8 mouse cellular contexts compared by ENCODE assay signal in genomic region chr4:129639221-129639620, GRCm38 (mm10). TPM values are rescaled to one million over a fixed set of nuclear protein-coding genes. Genes with fewer than 3 reads are reported as not detected.
DNase-seq lines count a peak whose midpoint lies in the region; ATAC-seq and TF ChIP-seq lines count a peak whose summit lies in the region.

No protein-coding gene starts in this region.

- ATAC-seq in kidney, postnatal 0 days (replicated peaks; ENCODE audit: low FRiP score, low read depth) = no peak
- ATAC-seq in embryonic facial prominence, embryonic 13.5 days (ENCODE audit: insufficient number of reproducible peaks, insufficient read depth, low FRiP score, low TSS enrichment, low read depth) = no peak
- no peak for ATAC-seq in hindbrain, embryonic 16.5 days
- ATAC-seq in midbrain, postnatal 0 days (ENCODE audit: low FRiP score) = no peak

- DNase-seq in kidney, postnatal 0 days (ENCODE audit: low spot score) = no peak
- DNase-seq in kidney, postnatal 25 days = no peak
- DNase-seq in midbrain, postnatal 0 days (ENCODE audit: low spot score) = no peak
- DNase-seq in natural killer cell, adult 2 months (ENCODE audit: low spot score in 2 of 2) = no peak
- DNase-seq in kidney, adult 8-10 months = no peak
- no peak for DNase-seq in frontal cortex, postnatal 25 days (ENCODE audit: low spot score in 2 of 2)

- no peak for TF ChIP-seq CTCF in kidney, postnatal 0 days (IDR thresholded peaks at IDR 0.05; ENCODE audit: low read depth)
- TF ChIP-seq CTCF in midbrain, postnatal 0 days (IDR thresholded peaks at IDR 0.05) = no peak

- WGBS in kidney, postnatal 0 days = 81% methylated on average over 15 of the region's 15 CpGs
- 90% methylated on average over 15 of the region's 15 CpGs for WGBS in embryonic facial prominence, embryonic 13.5 days
- 79% methylated on average over 15 of the region's 15 CpGs for WGBS in hindbrain, embryonic 16.5 days
- WGBS in midbrain, postnatal 0 days = 82% methylated on average over 15 of the region's 15 CpGs

- no peak overlapping the region for H3K9ac ChIP-seq in kidney, postnatal 0 days (ENCODE audit: low read depth, low read length)
- H3K9ac ChIP-seq in embryonic facial prominence, embryonic 13.5 days = peak overlapping the region; percentile 81
- no peak overlapping the region; the same call in 1 of the 2 replicates for H3K9ac ChIP-seq in hindbrain, embryonic 16.5 days (ENCODE audit: low read depth, low read length)
- peak overlapping the region; percentile 69 for H3K9ac ChIP-seq in midbrain, postnatal 0 days (replicated peaks; ENCODE audit: low read length, poor library complexity, severe bottlenecking)

- H3K4me2 ChIP-seq in kidney, postnatal 0 days (ENCODE audit: low read length) = peak overlapping the region; percentile 80
- peak overlapping the region; percentile 80 for H3K4me2 ChIP-seq in embryonic facial prominence, embryonic 13.5 days
- peak overlapping the region; percentile 93 for H3K4me2 ChIP-seq in hindbrain, embryonic 16.5 days (ENCODE audit: low read length)
- peak overlapping the region; percentile 87 for H3K4me2 ChIP-seq in midbrain, postnatal 0 days (ENCODE audit: low read depth, low read length, poor library complexity, severe bottlenecking)

- H3K9me3 ChIP-seq in kidney, postnatal 0 days (replicated peaks; ENCODE audit: low read length) = no peaks in the 10 kb centered on the region
- H3K9me3 ChIP-seq in embryonic facial prominence, embryonic 13.5 days = no peaks in the 10 kb centered on the region
- H3K9me3 ChIP-seq in hindbrain, embryonic 16.5 days (ENCODE audit: control insufficient read depth, low read length) = no peaks in the 10 kb centered on the region
- H3K9me3 ChIP-seq in midbrain, postnatal 0 days (ENCODE audit: low read length) = no peaks in the 10 kb centered on the region

- no peaks in the 10 kb centered on the region for H3K27me3 ChIP-seq in kidney, postnatal 0 days (ENCODE audit: insufficient read depth, low read length)
- H3K27me3 ChIP-seq in embryonic facial prominence, embryonic 13.5 days = no peaks in the 10 kb centered on the region
- H3K27me3 ChIP-seq in hindbrain, embryonic 16.5 days (replicated peaks; ENCODE audit: control insufficient read depth, insufficient read depth, low read length) = no peaks in the 10 kb centered on the region
- no peaks in the 10 kb centered on the region for H3K27me3 ChIP-seq in midbrain, postnatal 0 days (ENCODE audit: insufficient read depth, low read length)

- peaks cover 37% of the 10 kb centered on the region for H3K36me3 ChIP-seq in kidney, postnatal 0 days (ENCODE audit: insufficient read depth, low read length)
- peaks cover 57% of the 10 kb centered on the region for H3K36me3 ChIP-seq in embryonic facial prominence, embryonic 13.5 days
- H3K36me3 ChIP-seq in hindbrain, embryonic 16.5 days (ENCODE audit: control insufficient read depth, insufficient read depth, low read length) = peaks cover 27% of the 10 kb centered on the region
- peaks cover 20% of the 10 kb centered on the region for H3K36me3 ChIP-seq in midbrain, postnatal 0 days (ENCODE audit: insufficient read depth, low read length)

- peaks cover 15% of the 10 kb centered on the region; the same call in 1 of the 2 replicates for H3K4me1 ChIP-seq in kidney, postnatal 0 days (replicated peaks; ENCODE audit: insufficient read depth, low read length)
- H3K4me1 ChIP-seq in embryonic facial prominence, embryonic 13.5 days = peaks cover 35% of the 10 kb centered on the region
- H3K4me1 ChIP-seq in hindbrain, embryonic 16.5 days (ENCODE audit: control insufficient read depth, insufficient read depth, low read depth, low read length) = peaks cover 22% of the 10 kb centered on the region
- peaks cover 13% of the 10 kb centered on the region for H3K4me1 ChIP-seq in midbrain, postnatal 0 days (ENCODE audit: insufficient read depth, low read length)

- no peak overlapping the region for H3K4me3 ChIP-seq in kidney, postnatal 0 days (replicated peaks; ENCODE audit: low read depth, low read length)
- H3K4me3 ChIP-seq in embryonic facial prominence, embryonic 13.5 days = peak overlapping the region; percentile 55
- H3K4me3 ChIP-seq in hindbrain, embryonic 16.5 days (ENCODE audit: low read length) = peak overlapping the region; percentile 69
- no peak overlapping the region for H3K4me3 ChIP-seq in midbrain, postnatal 0 days (ENCODE audit: low read depth, low read length)

- H3K27ac ChIP-seq in kidney, postnatal 0 days = no peak overlapping the region
- H3K27ac ChIP-seq in embryonic facial prominence, embryonic 13.5 days = no peak overlapping the region
- no peak overlapping the region for H3K27ac ChIP-seq in hindbrain, embryonic 16.5 days (ENCODE audit: low read depth, low read length)
- H3K27ac ChIP-seq in midbrain, postnatal 0 days (ENCODE audit: low read depth, low read length) = no peak overlapping the region

RNA-seq across cellular contexts. Expression of gene Txlna, which starts 1.6 kb away (rescaled TPM):
- 42.9 and 50.3 TPM in 2 replicates for polyA plus RNA-seq in kidney, postnatal 0 days (2015; fragmentation: Nextera tagmentation; extraction: Ambion mirVana)
- 90.7 and 92.9 TPM in 2 replicates for polyA plus RNA-seq in embryonic facial prominence, embryonic 13.5 days (2015; fragmentation: Nextera tagmentation; extraction: Ambion mirVana)
- polyA plus RNA-seq in hindbrain, embryonic 16.5 days (2015; fragmentation: Nextera tagmentation; extraction: Ambion mirVana) = 39.7 and 46.0 TPM in 2 replicates
- total RNA-seq in midbrain, postnatal 0 days (2014; rRNA removed) = 33.4 and 38.2 TPM in 2 replicates
- polyA plus RNA-seq in midbrain, postnatal 0 days (2015; fragmentation: Nextera tagmentation; extraction: Ambion mirVana) = 25.6 and 27.2 TPM in 2 replicates

RNA-seq across cellular contexts. Expression of gene Ccdc28b, which starts 15.5 kb away (rescaled TPM):
- polyA plus RNA-seq in kidney, postnatal 0 days (2015; fragmentation: Nextera tagmentation; extraction: Ambion mirVana) = 64.8 and 69.5 TPM in 2 replicates
- 69.7 and 73.3 TPM in 2 replicates for polyA plus RNA-seq in embryonic facial prominence, embryonic 13.5 days (2015; fragmentation: Nextera tagmentation; extraction: Ambion mirVana)
- polyA plus RNA-seq in hindbrain, embryonic 16.5 days (2015; fragmentation: Nextera tagmentation; extraction: Ambion mirVana) = 160 and 169 TPM in 2 replicates
- total RNA-seq in midbrain, postnatal 0 days (2014; rRNA removed) = 78.8 and 96.0 TPM in 2 replicates
- polyA plus RNA-seq in midbrain, postnatal 0 days (2015; fragmentation: Nextera tagmentation; extraction: Ambion mirVana) = 174 and 182 TPM in 2 replicates

RNA-seq across cellular contexts. Expression of gene Iqcc, which starts 20.3 kb away (rescaled TPM):
- 30.2 and 31.6 TPM in 2 replicates for polyA plus RNA-seq in kidney, postnatal 0 days (2015; fragmentation: Nextera tagmentation; extraction: Ambion mirVana)
- 33.7 and 36.5 TPM in 2 replicates for polyA plus RNA-seq in embryonic facial prominence, embryonic 13.5 days (2015; fragmentation: Nextera tagmentation; extraction: Ambion mirVana)
- polyA plus RNA-seq in hindbrain, embryonic 16.5 days (2015; fragmentation: Nextera tagmentation; extraction: Ambion mirVana) = 27.6 and 33.4 TPM in 2 replicates
- 7.9 and 33.0 TPM in 2 replicates for total RNA-seq in midbrain, postnatal 0 days (2014; rRNA removed)
- 17.2 and 20.2 TPM in 2 replicates for polyA plus RNA-seq in midbrain, postnatal 0 days (2015; fragmentation: Nextera tagmentation; extraction: Ambion mirVana)

RNA-seq across cellular contexts. Expression of gene Dcdc2b, which starts 25.2 kb away (rescaled TPM):
- 1.9 and 2.3 TPM in 2 replicates for polyA plus RNA-seq in kidney, postnatal 0 days (2015; fragmentation: Nextera tagmentation; extraction: Ambion mirVana)
- polyA plus RNA-seq in embryonic facial prominence, embryonic 13.5 days (2015; fragmentation: Nextera tagmentation; extraction: Ambion mirVana) = 2.2 and 3.1 TPM in 2 replicates
- 2.1 and 3.9 TPM in 2 replicates for polyA plus RNA-seq in hindbrain, embryonic 16.5 days (2015; fragmentation: Nextera tagmentation; extraction: Ambion mirVana)
- total RNA-seq in midbrain, postnatal 0 days (2014; rRNA removed) = 0.82 and 3.9 TPM in 2 replicates
- 2.7 and 4.4 TPM in 2 replicates for polyA plus RNA-seq in midbrain, postnatal 0 days (2015; fragmentation: Nextera tagmentation; extraction: Ambion mirVana)

RNA-seq across cellular contexts. Expression of gene Kpna6, which starts 33.3 kb away (rescaled TPM):
- polyA plus RNA-seq in kidney, postnatal 0 days (2015; fragmentation: Nextera tagmentation; extraction: Ambion mirVana) = 11.7 and 12.7 TPM in 2 replicates
- polyA plus RNA-seq in embryonic facial prominence, embryonic 13.5 days (2015; fragmentation: Nextera tagmentation; extraction: Ambion mirVana) = 16.1 and 19.1 TPM in 2 replicates
- polyA plus RNA-seq in hindbrain, embryonic 16.5 days (2015; fragmentation: Nextera tagmentation; extraction: Ambion mirVana) = 18.2 and 20.3 TPM in 2 replicates
- total RNA-seq in midbrain, postnatal 0 days (2014; rRNA removed) = 63.1 and 65.3 TPM in 2 replicates
- 13.5 and 14.9 TPM in 2 replicates for polyA plus RNA-seq in midbrain, postnatal 0 days (2015; fragmentation: Nextera tagmentation; extraction: Ambion mirVana)

Comparison
In these comparisons a context has a peak if more than half of its experiments do, and no peak if none do; other contexts are left out.
1. H3K4me3 ChIP-seq: peak in embryonic facial prominence, embryonic 13.5 days (single experiment) and hindbrain, embryonic 16.5 days (single experiment); none in kidney, postnatal 0 days (single experiment) and midbrain, postnatal 0 days (single experiment).
2. H3K9ac ChIP-seq: peak in embryonic facial prominence, embryonic 13.5 days (single experiment) and midbrain, postnatal 0 days (single experiment); none in kidney, postnatal 0 days (single experiment) and hindbrain, embryonic 16.5 days (single experiment).
3. Peak in every context shown above with its lines, with median percentiles within 50 percentile points of each other: H3K4me2 ChIP-seq.